Mouse (Mus musculus) liver, adult 2 months (tissue): Measurements from ENCODE around the gene Lcn8.

Experiments used
- CTCF ChIP-seq: fragments of 200-500 bp; IDR thresholded peaks from 2 replicates; pipeline ENCODE4 v1.5.1; 2011; ENCODE audit warnings: low read depth, low read length, control low read depth
- POLR2A ChIP-seq: fragments of 200-500 bp; IDR thresholded peaks from 2 replicates; pipeline ENCODE4 v1.6.1; 2011; ENCODE audit warnings: low read length, control low read depth; ENCODE audit not compliant: insufficient read depth; ENCODE audit errors: extremely low read depth

DNA sequence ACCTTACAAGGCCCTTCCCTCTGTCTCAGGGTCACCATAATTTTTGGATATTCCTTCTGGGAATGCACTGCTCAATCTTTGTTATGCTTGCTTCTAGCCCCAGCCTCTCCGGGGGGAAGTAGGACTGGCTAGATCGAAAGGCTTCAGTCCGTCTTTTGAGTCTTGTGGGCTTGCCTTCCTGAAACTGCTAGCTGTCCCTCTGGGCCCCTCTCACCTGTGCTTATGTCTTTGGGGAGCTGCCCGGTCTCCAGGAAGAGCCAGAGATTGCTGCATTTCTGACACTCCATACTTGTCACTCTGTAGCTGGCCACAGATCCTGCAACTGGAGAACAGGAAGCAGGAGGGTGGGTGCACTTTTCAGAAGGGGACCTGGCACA lies 32.1 kb upstream of the Lcn8 start:
- TF ChIP-seq CTCF = no peak
- no peak for TF ChIP-seq POLR2A
